Mouse (Mus musculus) embryonic fibroblast, embryonic 13.5 days (primary cell): Measurements from ENCODE around the gene Rassf7. TPM values are rescaled to one million over a fixed set of nuclear protein-coding genes. Genes with fewer than 3 reads are reported as not detected.
A peak's percentile ranks its signal among the peaks of the same experiment; 100 is the strongest.

Experiments
- H3K27ac ChIP-seq: 2 replicates; pipeline ENCODE4 v1.5.1; 2012; ENCODE audit warnings: low read length, control low read depth, inconsistent platforms; ENCODE audit not compliant: insufficient read depth
- H3K4me1 ChIP-seq: 2 replicates; pipeline ENCODE4 v1.6.1; 2011; ENCODE audit warnings: low read length; ENCODE audit not compliant: control insufficient read depth, insufficient read depth
- H3K4me3 ChIP-seq: 2 replicates; pipeline ENCODE4 v1.5.1; 2011; ENCODE audit warnings: mild to moderate bottlenecking, control low read depth, low read length; ENCODE audit not compliant: insufficient read depth
- CTCF ChIP-seq: IDR thresholded peaks from 2 replicates; pipeline ENCODE4 v1.5.1; 2011; ENCODE audit warnings: mild to moderate bottlenecking, control low read depth, low read length, moderate library complexity, borderline replicate concordance; ENCODE audit not compliant: insufficient read depth
- POLR2A ChIP-seq: IDR thresholded peaks from 2 replicates; pipeline ENCODE4 v1.6.1; 2011; ENCODE audit warnings: low read depth, mild to moderate bottlenecking, control low read depth, low read length, moderate library complexity
- polyA plus RNA-seq: library from polyadenylated mRNA; stranded (reverse); fragments of >200 nt; gene quantifications from 2 replicates; pipeline ENCODE4 v1.2.4, GENCODE M21; 2011; ENCODE audit warnings: low read depth; ENCODE audit not compliant: missing spikeins, insufficient read length

The Rassf7 gene
- polyA plus RNA-seq, result 3.9 and 5.8 TPM in 2 replicates

- Histone ChIP-seq H3K4me1 (no peaks in the 10 kb centered on the region), H3K27ac (no peak within 1 kb of the TSS), H3K4me3 (peak within 1 kb of the TSS; percentile 74)
- TF ChIP-seq POLR2A, result peak; percentile 50
- TF ChIP-seq CTCF, result no peak
Observed at GRCm38 (mm10) chr7:141215101-141215879, at the start of gene Rassf7. Gene Rassf7, plus strand, starts transcription at chr7:141215860.

GRCm38 (mm10) chr7:141167901-141168517, 47.7 kb upstream of the Rassf7 start:
- no peak; the same call in 1 of the 2 replicates for TF ChIP-seq POLR2A
- no peak for TF ChIP-seq CTCF
- H3K27ac ChIP-seq, result peak overlapping the region; percentile 86
- peak overlapping the region; percentile 73 for H3K4me3 ChIP-seq
- H3K4me1 ChIP-seq, result peaks cover 20% of the 10 kb centered on the region

DNA sequence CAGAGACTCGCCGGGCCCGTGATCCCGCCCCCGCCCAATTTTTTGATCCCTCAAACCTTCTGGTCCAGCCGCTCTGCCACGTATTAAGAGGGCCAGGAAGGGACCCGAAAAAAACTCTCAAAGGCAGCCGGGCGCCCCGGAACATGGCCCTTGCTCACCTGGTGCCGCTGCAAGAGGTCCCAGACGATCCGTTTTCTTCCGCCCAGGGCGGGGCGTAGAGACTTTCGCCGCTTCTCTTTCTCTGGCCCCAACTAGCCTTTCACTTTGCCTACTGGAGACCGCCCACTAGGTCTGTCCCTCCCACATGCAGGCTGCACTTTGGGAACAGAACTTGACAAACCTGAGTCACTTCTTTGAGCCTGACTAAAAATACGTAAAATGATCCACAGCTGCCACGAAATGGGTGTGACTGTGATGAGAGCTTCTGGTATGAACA, 47.1 kb upstream of the Rassf7 start:
- peak; percentile 55 for TF ChIP-seq POLR2A
- TF ChIP-seq CTCF, result no peak
- Histone ChIP-seq H3K4me1 (peaks cover 20% of the 10 kb centered on the region), H3K27ac (peak overlapping the region; percentile 86), H3K4me3 (peak overlapping the region; percentile 73)

GRCm38 (mm10) chr7:141169300-141169699, 46.4 kb upstream of the Rassf7 start:
- TF ChIP-seq CTCF (no peak), POLR2A (no peak)
- Histone ChIP-seq H3K27ac (peak overlapping the region; percentile 86), H3K4me1 (peaks cover 16% of the 10 kb centered on the region), H3K4me3 (no peak overlapping the region)

- TF ChIP-seq POLR2A, result no peak
- TF ChIP-seq CTCF, result no peak
Observed at GRCm38 (mm10) chr7:141169866-141170265, 45.8 kb upstream of the Rassf7 start.

GRCm38 (mm10) chr7:141172116-141173006, 43.3 kb upstream of the Rassf7 start, which contains the start of gene Rnh1:
Gene Rnh1, minus strand, starts transcription at chr7:141172857.
- peaks cover 2% of the 10 kb centered on the region; the same call in 1 of the 2 replicates for H3K4me1 ChIP-seq
- no peak for TF ChIP-seq CTCF
- peak; percentile 85 for TF ChIP-seq POLR2A
- H3K4me3 ChIP-seq, result peak within 1 kb of the TSS; percentile 63
- H3K27ac ChIP-seq, result peak within 1 kb of the TSS; percentile 91

More at GRCm38 (mm10) chr7:141169866-141170265, 45.8 kb upstream of the Rassf7 start:
- Histone ChIP-seq H3K4me3 (no peak overlapping the region), H3K27ac (no peak overlapping the region), H3K4me1 (peaks cover 13% of the 10 kb centered on the region)

DNA sequence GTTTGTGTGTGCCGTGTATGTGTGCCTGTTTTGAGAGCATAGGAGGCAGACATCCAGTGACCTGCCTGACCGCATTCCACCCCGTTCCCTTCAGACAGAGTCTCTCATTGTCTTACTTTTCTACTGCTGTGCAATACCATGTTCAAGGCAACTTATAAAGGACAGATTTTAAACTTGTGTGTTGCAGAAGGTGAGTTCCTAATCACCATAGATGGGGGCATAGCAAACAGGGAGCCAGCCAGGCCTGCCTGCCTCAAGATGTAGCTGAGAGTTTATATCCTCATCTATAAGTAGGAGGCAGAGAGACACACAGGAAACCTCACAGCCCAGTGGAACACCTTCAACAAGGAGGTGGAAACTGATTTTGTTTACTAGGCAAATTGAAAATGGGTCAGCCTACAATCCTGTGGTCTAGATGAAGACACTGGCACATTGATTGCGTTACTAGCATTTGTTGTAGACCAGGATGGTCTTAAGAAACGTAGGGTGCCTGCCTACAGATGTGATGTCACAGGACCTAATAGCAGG, 42.3 kb upstream of the Rassf7 start:
- Histone ChIP-seq H3K4me1 (peaks cover 2% of the 10 kb centered on the region; the same call in 1 of the 2 replicates), H3K27ac (peak overlapping the region; percentile 91; the same call in 1 of the 2 replicates), H3K4me3 (peak overlapping the region; percentile 63; the same call in 1 of the 2 replicates)
- TF ChIP-seq POLR2A, result no peak; the same call in 1 of the 2 replicates
- no peak for TF ChIP-seq CTCF

- TF ChIP-seq CTCF (no peak), POLR2A (no peak)
- no peak overlapping the region for H3K27ac ChIP-seq
- no peaks in the 10 kb centered on the region; the same call in 1 of the 2 replicates for H3K4me1 ChIP-seq
- no peak overlapping the region for H3K4me3 ChIP-seq
Observed at GRCm38 (mm10) chr7:141175068-141175467, 40.6 kb upstream of the Rassf7 start.

DNA sequence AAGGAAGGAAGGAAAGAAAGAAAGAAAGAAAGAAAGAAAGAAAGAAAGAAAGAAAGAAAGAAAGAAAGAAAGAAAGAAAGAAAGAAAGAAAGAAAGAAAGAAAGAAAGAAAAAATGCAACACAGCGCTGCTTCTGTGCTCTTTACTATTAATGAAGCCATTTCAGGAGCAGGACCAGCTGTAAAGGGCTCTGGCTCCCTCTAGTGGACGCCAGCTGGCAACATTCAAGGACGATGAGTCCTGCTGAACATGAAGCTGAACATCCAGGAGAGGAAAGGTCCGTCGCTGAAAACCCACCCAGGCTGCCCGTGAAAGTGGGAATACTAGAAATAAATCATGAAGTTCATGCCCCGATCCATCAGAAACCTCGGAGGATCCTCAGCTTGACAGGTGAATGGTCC, 39.5 kb upstream of the Rassf7 start:
- Histone ChIP-seq H3K4me1 (no peaks in the 10 kb centered on the region; the same call in 1 of the 2 replicates), H3K27ac (no peak overlapping the region), H3K4me3 (no peak overlapping the region)
- TF ChIP-seq POLR2A, result no peak
- peak; percentile 94 for TF ChIP-seq CTCF
